ENCODE assay signal across 30 mouse cellular contexts in the genomic region with DNA sequence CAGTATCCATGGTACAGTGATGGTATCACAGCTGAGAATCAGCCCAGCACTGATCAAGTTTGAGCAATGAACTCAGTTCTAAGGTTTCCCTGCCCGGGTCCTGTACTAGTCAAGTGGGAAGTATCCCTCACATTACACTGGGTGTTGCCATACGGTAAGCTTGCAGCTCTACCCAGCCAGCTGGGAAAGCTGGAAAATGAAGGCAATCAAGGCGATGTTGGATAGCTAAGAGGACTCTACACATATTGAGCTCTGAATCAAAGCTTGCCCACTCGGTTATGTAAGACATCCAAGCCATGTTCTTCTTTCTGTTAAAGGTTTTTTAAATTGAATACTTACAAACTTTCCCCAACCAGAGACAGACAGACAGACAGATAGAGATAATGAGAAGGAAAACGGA. TPM values are rescaled to one million over a fixed set of nuclear protein-coding genes. Genes with fewer than 3 reads are reported as not detected.
"Had no signal": no experiment of that assay in that cellular context is flagged by ENCODE, and none has a peak within 500 bp of the region (broad histone marks: within the 10 kb centered on the region; RNA-seq: fewer than 3 reads in every experiment).

No protein-coding gene starts in this region.

- DNase-seq: cerebellum, adult 8-10 months; cerebellum, adult 9-10 months; cerebellum, adult 9-11 months; cerebellum, postnatal 10 days; cerebellum, postnatal 14 days; cerebellum, postnatal 25 days; cerebellum, postnatal 36 days; embryo, embryonic 11 days; forebrain, postnatal 0 days; gastrocnemius, adult 2 months; gastrocnemius, postnatal 10 days; gastrocnemius, postnatal 14 days; gastrocnemius, postnatal 25 days; gastrocnemius, postnatal 36 days; heart, adult 11 months; heart, adult 18-20 months; heart, adult 2 months had no signal

- H3K4me1 ChIP-seq: embryonic facial prominence, embryonic 10.5 days; embryonic facial prominence, embryonic 12.5 days; embryonic facial prominence, embryonic 13.5 days; embryonic facial prominence, embryonic 15.5 days; forebrain, embryonic 10.5 days; forebrain, embryonic 12.5 days; forebrain, embryonic 13.5 days; forebrain, embryonic 15.5 days had no signal

- H3K4me3 ChIP-seq: embryonic facial prominence, embryonic 10.5 days; embryonic facial prominence, embryonic 12.5 days; embryonic facial prominence, embryonic 13.5 days; embryonic facial prominence, embryonic 15.5 days; erythroblast, embryonic 14.5 days; forebrain, embryonic 10.5 days; forebrain, embryonic 12.5 days; forebrain, embryonic 13.5 days; forebrain, embryonic 15.5 days; gastrocnemius, adult 2 months; heart, adult 2 months had no signal

- H3K27ac ChIP-seq: embryonic facial prominence, embryonic 10.5 days; embryonic facial prominence, embryonic 12.5 days; embryonic facial prominence, embryonic 13.5 days; embryonic facial prominence, embryonic 15.5 days; forebrain, embryonic 10.5 days; forebrain, embryonic 12.5 days; forebrain, embryonic 13.5 days; forebrain, embryonic 15.5 days; gastrocnemius, adult 2 months; heart, adult 2 months had no signal

- H3K9me3 ChIP-seq: embryonic facial prominence, embryonic 10.5 days; embryonic facial prominence, embryonic 12.5 days; embryonic facial prominence, embryonic 13.5 days; embryonic facial prominence, embryonic 15.5 days; forebrain, embryonic 10.5 days; forebrain, embryonic 12.5 days; forebrain, embryonic 13.5 days; forebrain, embryonic 15.5 days had no signal

- H3K36me3 ChIP-seq: embryonic facial prominence, embryonic 10.5 days; embryonic facial prominence, embryonic 12.5 days; embryonic facial prominence, embryonic 13.5 days; embryonic facial prominence, embryonic 15.5 days; forebrain, embryonic 10.5 days; forebrain, embryonic 12.5 days; forebrain, embryonic 15.5 days had no signal

- ATAC-seq: forebrain, embryonic 13.5 days; forebrain, embryonic 14.5 days; forebrain, embryonic 15.5 days; forebrain, embryonic 16.5 days; forebrain, postnatal 0 days had no signal

- H3K27me3 ChIP-seq: embryonic facial prominence, embryonic 12.5 days; embryonic facial prominence, embryonic 13.5 days; embryonic facial prominence, embryonic 15.5 days; forebrain, embryonic 12.5 days; forebrain, embryonic 13.5 days; forebrain, embryonic 15.5 days had no signal

- H3K9ac ChIP-seq: embryonic facial prominence, embryonic 12.5 days; embryonic facial prominence, embryonic 13.5 days; embryonic facial prominence, embryonic 15.5 days; forebrain, embryonic 12.5 days; forebrain, embryonic 13.5 days; forebrain, embryonic 15.5 days; forebrain, postnatal 0 days had no signal

- H3K4me2 ChIP-seq: embryonic facial prominence, embryonic 12.5 days; embryonic facial prominence, embryonic 13.5 days; embryonic facial prominence, embryonic 15.5 days; forebrain, embryonic 12.5 days; forebrain, embryonic 13.5 days; forebrain, embryonic 15.5 days had no signal

RNA-seq across cellular contexts. Expression of a gene that starts 45.0 kb away (rescaled TPM):
- total RNA-seq: common myeloid progenitor, adult 5-6 weeks; granulocyte monocyte progenitor cell, adult 5-6 weeks had no signal
- polyA plus RNA-seq: erythroblast, embryonic 14.5 days had no signal
